Mouse (Mus musculus) heart, adult 2 months (tissue): ENCODE measurements at regions not wholly inside any gene's neighbourhood (a gene's known extent, or its start where the extent isn't known, plus 50 kb on each side); places are given as distances from the start of the nearest gene placed in this dataset.
"Not testable (repeated sequence)": the region's sequence is repeated elsewhere in the genome, so short reads cannot be mapped to it uniquely, and the experiment has no call there.

Source experiments
- DNase-seq, 2 experiments: peaks; one replicate each; pipeline ENCODE4 v3.0.0; 2021
- H3K27ac ChIP-seq: fragments of 200-600 bp; 2 replicates; pipeline ENCODE4 v1.8.1; 2022
- H3K27me3 ChIP-seq: fragments of 200-500 bp; 2 replicates; pipeline ENCODE4 v1.6.1; 2012; ENCODE audit warnings: mild to moderate bottlenecking, low read length, inconsistent platforms, mixed read lengths; ENCODE audit not compliant: control insufficient read depth, insufficient read depth
- H3K36me3 ChIP-seq: fragments of 200-500 bp; 2 replicates; pipeline ENCODE4 v1.6.1; 2012; ENCODE audit warnings: low read length, inconsistent platforms; ENCODE audit not compliant: control insufficient read depth, insufficient read depth
- H3K4me1 ChIP-seq: fragments of 200-500 bp; 2 replicates; pipeline ENCODE4 v1.6.1; 2011; ENCODE audit warnings: low read length; ENCODE audit not compliant: control insufficient read depth, insufficient read depth
- H3K4me3 ChIP-seq: fragments of 200-600 bp; 2 replicates; pipeline ENCODE4 v1.8.1; 2022
- H3K79me2 ChIP-seq: fragments of 200-500 bp; replicated peaks from 2 replicates; pipeline ENCODE4 v1.6.1; 2012; ENCODE audit warnings: mild to moderate bottlenecking, inconsistent platforms, low read length, moderate library complexity, mixed read lengths; ENCODE audit not compliant: control insufficient read depth, insufficient read depth
- H3K9ac ChIP-seq: fragments of 200-500 bp; 2 replicates; pipeline ENCODE4 v1.6.1; 2012; ENCODE audit warnings: low read depth, mild to moderate bottlenecking, control low read depth, inconsistent platforms, low read length, mixed read lengths
- CTCF ChIP-seq: fragments of 200-600 bp; IDR thresholded peaks from 2 replicates; pipeline ENCODE4 v1.8.1; 2022; ENCODE audit warnings: antibody characterized with exemption, mild to moderate bottlenecking, moderate library complexity
- EP300 ChIP-seq: fragments of 200-500 bp; IDR thresholded peaks from 2 replicates; pipeline ENCODE4 v1.6.1; 2011; ENCODE audit warnings: low read depth, low read length, control low read depth; ENCODE audit not compliant: insufficient read depth
- POLR2A ChIP-seq: fragments of 200-500 bp; IDR thresholded peaks from 2 replicates; pipeline ENCODE4 v1.6.1; 2011; ENCODE audit warnings: mild to moderate bottlenecking, low read depth, low read length, control low read depth; ENCODE audit not compliant: insufficient read depth
- WGBS: fragments of 180-500 bp; shearing (Covaris S2); methylation state at CpG from one replicate; pipeline ENCODE4 v1.1.7; 2018; 5-methylcytosine and 5-hydroxymethylcytosine counted together
- intact Hi-C: fragments of 180-260 bp; cut with DNase I; formaldehyde crosslinking; loops from one replicate; pipeline ENCODE4 v1.15.1; 2025

DNA sequence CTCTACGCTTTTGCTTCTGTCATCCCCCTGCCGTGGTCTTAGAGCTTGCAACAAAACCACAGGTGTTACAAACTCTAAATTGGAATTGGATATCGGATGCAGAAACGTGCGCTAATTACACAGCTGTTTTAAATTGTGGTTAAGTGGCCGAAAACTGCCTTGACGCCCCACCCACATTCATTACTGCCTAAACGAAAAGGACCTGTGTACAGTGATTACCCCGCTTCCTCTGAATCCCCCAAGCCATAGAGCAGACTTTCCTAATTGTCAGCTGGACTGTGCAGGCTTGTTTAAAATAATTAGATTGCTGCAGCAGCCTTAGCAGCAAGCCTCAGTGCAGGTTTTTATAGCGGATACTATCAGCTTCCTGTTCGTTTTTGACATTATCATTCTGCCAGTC is 94.7 kb downstream of the Cxxc4 start:
- WGBS, result 46% methylated on average over 11 of the region's 11 CpGs
- H3K4me1 ChIP-seq, result no peaks in the 10 kb centered on the region; the same call in 1 of the 2 replicates
- H3K27me3 ChIP-seq, result no peaks in the 10 kb centered on the region
- no peak for TF ChIP-seq EP300
- no peak for TF ChIP-seq POLR2A
- no peak for TF ChIP-seq CTCF
- H3K79me2 ChIP-seq, result no peaks in the 10 kb centered on the region
- no peak overlapping the region for H3K27ac ChIP-seq
- H3K4me3 ChIP-seq, result peak overlapping the region; percentile 36
- no peak overlapping the region for H3K9ac ChIP-seq
- intact Hi-C loops, result loop anchor here (10.0 kb wide), 1 partner anchor 274 kb away; no protein-coding TSS in a partner anchor
- no peak for DNase-seq
- no peaks in the 10 kb centered on the region for H3K36me3 ChIP-seq

DNA sequence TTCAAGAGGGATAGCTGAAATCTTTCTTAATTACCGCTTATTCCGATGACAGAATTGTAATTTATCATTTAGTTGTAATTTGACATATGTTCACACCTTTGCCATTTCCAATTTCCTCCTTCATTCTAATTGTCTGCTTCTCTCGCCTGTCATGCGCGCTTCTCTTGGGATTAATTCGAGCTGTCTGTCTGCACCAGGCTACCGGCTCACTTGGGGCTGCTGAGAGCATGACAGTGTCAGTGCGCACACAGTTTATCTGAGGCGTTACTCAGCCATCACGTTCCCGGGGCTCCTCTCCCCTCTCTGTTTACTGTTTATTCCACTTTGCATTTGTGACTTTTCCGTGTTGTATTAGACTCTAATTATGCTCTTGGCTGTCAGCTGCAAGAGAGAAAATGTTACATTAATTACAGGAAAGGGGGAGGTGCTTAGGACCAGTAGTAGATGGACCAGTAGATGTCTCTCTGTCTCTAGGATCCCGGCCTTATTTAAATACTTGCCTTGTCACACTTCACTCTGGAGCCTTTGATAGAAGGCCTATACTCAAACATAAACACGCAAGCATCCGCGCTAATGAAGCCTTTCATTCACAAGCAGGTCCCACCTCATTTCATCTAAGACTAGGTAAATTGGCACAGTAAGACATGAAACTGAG is 95.3 kb downstream of the Cxxc4 start:
- no peaks in the 10 kb centered on the region; the same call in 1 of the 2 replicates for H3K4me1 ChIP-seq
- H3K4me3 ChIP-seq, result peak overlapping the region; percentile 36
- 42% methylated on average over 16 of the region's 16 CpGs for WGBS
- H3K36me3 ChIP-seq, result no peaks in the 10 kb centered on the region
- no peak overlapping the region for H3K27ac ChIP-seq
- H3K27me3 ChIP-seq, result no peaks in the 10 kb centered on the region
- intact Hi-C loops, result loop anchor here (10.0 kb wide), 1 partner anchor 273 kb away; no protein-coding TSS in a partner anchor
- no peak overlapping the region for H3K9ac ChIP-seq
- TF ChIP-seq POLR2A (no peak), CTCF (peak; percentile 15; the same call in 1 of the 2 replicates)
- peak; percentile 4 to 20 for DNase-seq
- no peaks in the 10 kb centered on the region for H3K79me2 ChIP-seq

DNA sequence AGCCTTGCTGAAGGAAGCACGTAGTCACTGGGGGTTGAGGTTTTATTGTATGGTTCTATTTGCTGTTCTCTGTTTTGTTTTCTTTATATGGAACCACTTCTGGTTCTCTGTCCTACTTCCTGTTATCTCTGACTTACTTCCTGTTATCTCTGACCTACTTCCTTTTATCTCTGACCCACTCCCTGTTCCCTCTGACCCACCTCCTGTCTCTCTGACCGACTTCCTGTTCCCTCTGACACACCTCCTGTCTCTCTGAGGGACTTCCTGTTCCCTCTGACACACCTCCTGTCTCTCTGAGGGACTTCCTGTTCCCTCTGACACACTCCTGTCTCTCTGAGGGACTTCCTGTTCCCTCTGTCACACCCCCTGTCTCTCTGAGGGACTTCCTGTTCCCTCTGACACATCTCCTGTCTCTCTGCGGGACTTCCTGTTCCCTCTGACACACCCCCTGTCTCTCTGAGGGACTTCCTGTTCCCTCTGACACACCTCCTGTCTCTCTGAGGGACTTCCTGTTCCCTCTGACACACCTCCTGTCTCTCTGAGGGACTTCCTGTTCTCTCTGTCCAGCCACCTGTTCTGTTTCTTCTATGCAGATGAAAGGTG is 102.9 kb downstream of the Cxxc4 start:
- intact Hi-C loops, result loop anchor here (2.0 to 10.0 kb wide), 2 partner anchors 98 to 266 kb away; no protein-coding TSS in a partner anchor
- not testable (repeated sequence) for H3K79me2 ChIP-seq, H3K4me1 ChIP-seq, H3K27me3 ChIP-seq, H3K9ac ChIP-seq, DNase-seq, H3K4me3 ChIP-seq, H3K36me3 ChIP-seq
- peak overlapping the region; percentile 35 for H3K27ac ChIP-seq
- WGBS, result 59% methylated on average over 3 of the region's 3 CpGs

DNA sequence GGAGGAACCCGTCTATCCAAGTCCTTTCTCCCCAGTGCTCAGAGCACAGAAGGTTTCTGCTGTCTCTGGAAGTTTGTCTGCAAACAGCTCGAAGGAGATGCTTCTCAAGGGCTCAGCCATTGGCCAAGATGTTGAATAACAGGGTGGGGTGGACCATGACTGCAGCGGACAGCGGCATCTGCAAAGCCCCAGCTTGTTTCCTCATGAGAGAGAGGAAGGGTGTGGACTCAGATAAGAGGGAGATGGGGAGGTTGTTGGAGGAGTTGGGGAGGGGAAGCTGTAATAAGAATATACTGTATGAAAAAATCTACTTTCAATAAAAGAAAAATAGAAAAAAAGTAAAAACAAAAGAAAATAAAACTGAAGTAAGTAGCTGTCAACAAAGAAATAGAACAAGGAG is 129.7 kb downstream of the Cxxc4 start:
- intact Hi-C loops, result no loop called here
- Histone ChIP-seq H3K4me3 (no peak overlapping the region), H3K9ac (no peak overlapping the region), H3K79me2 (no peaks in the 10 kb centered on the region), H3K36me3 (no peaks in the 10 kb centered on the region), H3K4me1 (no peaks in the 10 kb centered on the region; the same call in 1 of the 2 replicates), H3K27me3 (no peaks in the 10 kb centered on the region), H3K27ac (no peak overlapping the region)
- WGBS, result 44% methylated on average over 4 of the region's 4 CpGs
- peak in 1 of 2 experiments; percentile 5 for DNase-seq
- TF ChIP-seq EP300 (no peak), POLR2A (no peak), CTCF (no peak)

DNA sequence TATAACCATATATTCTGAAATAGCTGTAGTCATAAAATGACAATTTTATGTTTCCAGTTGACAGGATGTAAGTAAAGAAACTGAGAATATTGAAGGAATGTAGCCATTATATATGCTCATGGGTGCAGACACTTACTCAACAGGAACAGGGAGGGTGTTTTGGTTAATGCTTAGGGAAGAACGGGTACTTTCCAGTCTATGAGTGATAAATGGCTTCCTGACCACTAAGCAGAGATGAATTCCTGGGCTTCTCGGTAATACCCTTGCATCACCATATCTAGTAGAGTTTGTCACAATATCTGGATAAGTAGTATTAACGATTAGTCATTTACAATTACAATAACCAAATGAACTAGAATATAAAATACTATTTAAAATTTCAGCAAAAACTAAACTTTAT is 130.5 kb downstream of the Cxxc4 start:
- Histone ChIP-seq H3K27me3 (no peaks in the 10 kb centered on the region), H3K27ac (no peak overlapping the region), H3K36me3 (no peaks in the 10 kb centered on the region), H3K9ac (no peak overlapping the region), H3K4me1 (no peaks in the 10 kb centered on the region; the same call in 1 of the 2 replicates), H3K79me2 (no peaks in the 10 kb centered on the region), H3K4me3 (no peak overlapping the region)
- intact Hi-C loops, result no loop called here
- 59% methylated on average over 3 of the region's 3 CpGs for WGBS
- TF ChIP-seq POLR2A, result no peak
- TF ChIP-seq EP300, result no peak
- DNase-seq, result no peak

DNA sequence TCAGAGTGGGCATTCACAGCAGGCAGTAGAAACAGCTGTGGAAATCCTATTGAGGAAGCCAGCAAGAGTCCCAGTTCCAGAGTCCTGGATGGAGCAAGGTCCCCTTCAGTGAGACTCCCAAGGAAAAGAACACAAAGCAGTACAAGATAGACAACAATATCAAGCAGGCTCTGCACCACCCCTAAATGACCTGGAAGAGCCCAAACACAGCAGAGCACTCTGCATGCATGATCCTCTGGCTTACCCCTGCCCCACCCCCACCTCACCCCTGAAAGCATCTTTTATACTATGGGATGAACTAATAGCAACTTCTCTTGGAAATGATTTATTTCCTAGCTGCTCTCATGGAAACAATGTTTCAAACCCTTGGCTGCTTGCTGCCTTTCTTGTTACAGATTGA is 132.3 kb downstream of the Cxxc4 start:
- Histone ChIP-seq H3K27ac (peak overlapping the region; percentile 26; the same call in 1 of the 2 replicates), H3K36me3 (no peaks in the 10 kb centered on the region), H3K9ac (no peak overlapping the region), H3K4me3 (no peak overlapping the region), H3K27me3 (no peaks in the 10 kb centered on the region), H3K4me1 (no peaks in the 10 kb centered on the region; the same call in 1 of the 2 replicates), H3K79me2 (no peaks in the 10 kb centered on the region)
- no peak for TF ChIP-seq EP300
- TF ChIP-seq POLR2A, result no peak
- TF ChIP-seq CTCF, result no peak
- intact Hi-C loops, result loop anchor here (1.0 to 2.0 kb wide), 2 partner anchors 58 to 132 kb away; partner anchors contain the start of gene Cxxc4
- DNase-seq, result no peak
